Comparison of ENCODE assay signal across 12 mouse cellular contexts in genomic region chr5:140439117-140439516, GRCm38 (mm10). TPM values are rescaled to one million over a fixed set of nuclear protein-coding genes. Genes with fewer than 3 reads are reported as not detected.
"Had no signal": no experiment of that assay in that cellular context is flagged by ENCODE, and none has a peak within 500 bp of the region (broad histone marks: within the 10 kb centered on the region; RNA-seq: fewer than 3 reads in every experiment).

No protein-coding gene starts in this region.

RNA-seq across cellular contexts. Expression of gene Gm4869, which starts 6.3 kb away (rescaled TPM):
- total RNA-seq: layer of hippocampus, postnatal 25 days; left cerebral cortex, adult 2 months; left cerebral cortex, postnatal 14 days had no signal
- polyA plus RNA-seq: kidney, embryonic 14.5 days; large intestine, adult 2 months; limb, embryonic 10.5 days; liver, embryonic 12.5 days; macrophage; midbrain, embryonic 12.5 days; midbrain, embryonic 16.5 days; neural tube, embryonic 14.5 days; small intestine, adult 2 months had no signal
